Mouse (Mus musculus) cerebellum, adult 9-11 months (tissue): ENCODE measurements around the gene Obox2.
"Not testable (repeated sequence)": the region's sequence is repeated elsewhere in the genome, so short reads cannot be mapped to it uniquely, and the experiment has no call there.

Experiments
- DNase-seq: peaks from one replicate; pipeline ENCODE4 v3.0.0; 2022

Gene Obox2

GRCm38 (mm10) chr7:15388421-15388998 lies at the start of gene Obox2, which contains the start of gene Obox1:
Gene Obox2, plus strand, starts transcription at chr7:15388721.
Gene Obox1, plus strand, starts transcription at chr7:15388948.
- not testable (repeated sequence) for DNase-seq

- DNase-seq = not testable (repeated sequence)
Observed at GRCm38 (mm10) chr7:15399147-15399874, 10.8 kb downstream of the Obox2 start.

GRCm38 (mm10) chr7:15406816-15407215 lies 18.3 kb downstream of the Obox2 start:
- not testable (repeated sequence) for DNase-seq

- DNase-seq = not testable (repeated sequence)
Observed at GRCm38 (mm10) chr7:15418046-15418445, 29.5 kb downstream of the Obox2 start.

GRCm38 (mm10) chr7:15425537-15425936 lies 37.0 kb downstream of the Obox2 start:
- not testable (repeated sequence) for DNase-seq
